Mouse (Mus musculus) liver, embryonic 15.5 days (tissue): ENCODE data around the gene Fgfr2. TPM values are rescaled to one million over a fixed set of nuclear protein-coding genes. Genes with fewer than 3 reads are reported as not detected.

ENCODE experiments used
- ATAC-seq: fragments of 200-750 bp; cut with Nextera tagmentation; 2 replicates; pipeline ENCODE4 v1.8.0; 2017; ENCODE audit warnings: moderate number of reproducible peaks, mild to moderate bottlenecking, moderate library complexity; ENCODE audit not compliant: insufficient read depth
- H3K27ac ChIP-seq: fragments of 300-500 bp; sonication (generic); replicated peaks from 2 replicates; pipeline ENCODE4 v1.5.1; 2015; ENCODE audit warnings: mild to moderate bottlenecking, inconsistent platforms
- H3K27me3 ChIP-seq: fragments of 300-500 bp; sonication (generic); 2 replicates; pipeline ENCODE4 v1.6.1; 2015; ENCODE audit warnings: mild to moderate bottlenecking, inconsistent platforms
- H3K36me3 ChIP-seq: fragments of 300-500 bp; sonication (generic); replicated peaks from 2 replicates; pipeline ENCODE4 v1.6.1; 2015; ENCODE audit warnings: moderate library complexity, mild to moderate bottlenecking, inconsistent platforms
- H3K4me1 ChIP-seq: fragments of 300-500 bp; sonication (generic); replicated peaks from 2 replicates; pipeline ENCODE4 v1.6.1; 2015; ENCODE audit warnings: inconsistent platforms
- H3K4me2 ChIP-seq: fragments of 300-500 bp; sonication (generic); 2 replicates; pipeline ENCODE4 v1.6.1; 2015; ENCODE audit warnings: moderate library complexity, mild to moderate bottlenecking, inconsistent platforms
- H3K4me3 ChIP-seq: fragments of 300-500 bp; sonication (generic); replicated peaks from 2 replicates; pipeline ENCODE4 v1.5.1; 2015; ENCODE audit warnings: mild to moderate bottlenecking, inconsistent platforms
- H3K9ac ChIP-seq: fragments of 300-500 bp; sonication (generic); 2 replicates; pipeline ENCODE4 v1.6.1; 2015; ENCODE audit warnings: moderate library complexity, mild to moderate bottlenecking, inconsistent platforms
- H3K9me3 ChIP-seq: fragments of 300-500 bp; sonication (generic); replicated peaks from 2 replicates; pipeline ENCODE4 v1.6.1; 2016; ENCODE audit warnings: inconsistent platforms
- whole genome bisulfite sequencing: fragments of 180-500 bp; shearing (Covaris S2); methylation state at CpG from one replicate; pipeline ENCODE4 v1.1.7; 2015; ENCODE audit warnings: mixed read lengths; ENCODE audit not compliant: insufficient replicate concordance; 5-methylcytosine and 5-hydroxymethylcytosine counted together
- polyA plus RNA-seq: library from polyadenylated mRNA; unstranded; fragments of >200 nt; fragmentation: Nextera tagmentation; extraction: Ambion mirVana; gene quantifications from 2 replicates; pipeline ENCODE4 v1.2.1, GENCODE M21; 2015

Gene Fgfr2
- polyA plus RNA-seq, 1 experiment from 2014 or later = 10.5 TPM

DNA sequence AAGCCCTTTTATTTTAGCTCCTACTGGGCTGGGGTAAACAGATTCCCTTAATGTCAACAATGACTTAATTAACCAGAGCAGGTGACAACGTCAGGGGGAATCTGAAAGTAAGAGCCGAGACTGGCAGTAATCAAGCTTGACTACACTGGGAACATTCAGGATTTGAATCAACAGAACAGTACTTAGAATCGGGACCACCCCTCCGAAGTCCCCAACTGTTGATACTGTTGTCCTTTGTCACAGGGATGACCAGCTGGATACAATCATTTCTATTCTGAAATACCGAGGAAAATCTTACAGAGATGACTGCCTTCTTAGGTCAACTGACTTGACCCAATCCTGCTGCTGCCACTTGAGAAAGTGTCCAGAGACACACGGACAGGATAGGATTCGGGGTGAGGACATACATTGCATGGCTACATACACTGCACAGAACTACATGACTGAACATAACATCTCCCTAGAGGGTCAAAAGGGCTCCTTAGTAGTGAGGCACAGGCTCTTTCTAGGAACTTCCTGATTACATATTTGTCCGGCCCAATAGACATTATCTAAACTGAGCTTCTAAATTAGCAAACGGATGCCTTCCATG lies 2864.3 kb downstream of the Fgfr2 start:
- H3K4me3 ChIP-seq = no peak overlapping the region
- H3K9ac ChIP-seq = no peak overlapping the region

DNA sequence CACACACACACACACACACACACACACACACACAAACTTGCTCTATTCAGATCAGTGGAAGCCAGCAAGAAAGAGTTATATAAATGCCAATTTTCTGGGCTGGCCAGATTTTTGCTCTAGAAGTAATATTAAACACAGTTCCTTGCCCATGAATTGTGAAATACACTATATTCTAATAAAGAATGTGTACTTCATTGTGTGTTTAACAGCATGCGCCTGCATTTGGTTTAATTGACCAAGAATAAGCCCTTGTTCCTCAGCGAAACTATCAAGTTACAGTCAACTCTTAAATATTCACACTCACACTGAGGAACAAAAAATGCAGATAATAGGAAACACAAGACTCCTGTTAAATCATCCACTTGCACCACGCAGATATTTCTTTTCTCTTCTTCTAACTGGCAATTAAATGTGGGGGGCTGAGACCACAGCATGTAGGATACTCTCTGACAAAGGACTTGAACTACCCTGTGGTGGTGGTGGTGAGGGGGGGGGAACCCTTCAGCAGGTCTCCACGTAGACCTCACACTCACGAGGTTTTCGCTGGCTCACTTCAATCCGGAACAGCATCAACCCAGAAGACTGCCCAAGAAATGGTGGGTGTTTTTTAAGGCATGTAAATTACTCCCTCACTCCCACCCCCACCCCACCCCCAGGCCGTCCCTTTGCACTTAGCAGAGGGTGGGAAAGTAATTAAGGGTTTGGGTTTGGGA lies 2865.0 kb downstream of the Fgfr2 start:
- H3K9me3 ChIP-seq = no peaks in the 10 kb centered on the region
- no peak overlapping the region for H3K4me2 ChIP-seq
- H3K27ac ChIP-seq = no peak overlapping the region
- no peak for ATAC-seq
- H3K4me1 ChIP-seq = no peaks in the 10 kb centered on the region
- H3K4me3 ChIP-seq = no peak overlapping the region
- no peaks in the 10 kb centered on the region for H3K36me3 ChIP-seq
- H3K9ac ChIP-seq = no peak overlapping the region
- peaks cover 19% of the 10 kb centered on the region; the same call in 1 of the 2 replicates for H3K27me3 ChIP-seq
- 30% methylated on average over 8 of the region's 8 CpGs for WGBS

More for the DNA sequence above, 2864.3 kb downstream of the Fgfr2 start:
- 31% methylated on average over 9 of the region's 9 CpGs for WGBS
- Histone ChIP-seq H3K4me2 (no peak overlapping the region), H3K27me3 (peaks cover 26% of the 10 kb centered on the region), H3K4me1 (no peaks in the 10 kb centered on the region), H3K9me3 (no peaks in the 10 kb centered on the region), H3K36me3 (no peaks in the 10 kb centered on the region), H3K27ac (no peak overlapping the region)
- ATAC-seq = no peak

- no peak overlapping the region for H3K4me2 ChIP-seq
- ATAC-seq = no peak
- H3K9me3 ChIP-seq = no peaks in the 10 kb centered on the region
- no peaks in the 10 kb centered on the region for H3K27me3 ChIP-seq
- no peak overlapping the region for H3K27ac ChIP-seq
- no peak overlapping the region for H3K4me3 ChIP-seq
- 29% methylated on average over 4 of the region's 4 CpGs for WGBS
- no peaks in the 10 kb centered on the region for H3K4me1 ChIP-seq
- H3K36me3 ChIP-seq = no peaks in the 10 kb centered on the region
- no peak overlapping the region for H3K9ac ChIP-seq
These were observed 2869.9 kb downstream of the Fgfr2 start for GRCm38 (mm10) chr7:130253264-130253663.

GRCm38 (mm10) chr7:130251936-130252523 lies 2871.1 kb downstream of the Fgfr2 start:
- Histone ChIP-seq H3K27ac (no peak overlapping the region), H3K4me1 (no peaks in the 10 kb centered on the region), H3K9me3 (no peaks in the 10 kb centered on the region), H3K4me2 (no peak overlapping the region), H3K36me3 (no peaks in the 10 kb centered on the region), H3K4me3 (no peak overlapping the region), H3K27me3 (no peaks in the 10 kb centered on the region), H3K9ac (no peak overlapping the region)
- 57% methylated on average over 3 of the region's 3 CpGs for WGBS
- ATAC-seq = no peak

GRCm38 (mm10) chr7:130250994-130251393 lies 2872.2 kb downstream of the Fgfr2 start:
- H3K4me3 ChIP-seq = no peak overlapping the region
- H3K4me2 ChIP-seq = no peak overlapping the region
- ATAC-seq = no peak
- H3K27me3 ChIP-seq = no peaks in the 10 kb centered on the region
- H3K4me1 ChIP-seq = no peaks in the 10 kb centered on the region
- 66% methylated on average over 4 of the region's 4 CpGs for WGBS
- H3K9me3 ChIP-seq = no peaks in the 10 kb centered on the region
- H3K36me3 ChIP-seq = no peaks in the 10 kb centered on the region
- H3K9ac ChIP-seq = no peak overlapping the region
- no peak overlapping the region for H3K27ac ChIP-seq

DNA sequence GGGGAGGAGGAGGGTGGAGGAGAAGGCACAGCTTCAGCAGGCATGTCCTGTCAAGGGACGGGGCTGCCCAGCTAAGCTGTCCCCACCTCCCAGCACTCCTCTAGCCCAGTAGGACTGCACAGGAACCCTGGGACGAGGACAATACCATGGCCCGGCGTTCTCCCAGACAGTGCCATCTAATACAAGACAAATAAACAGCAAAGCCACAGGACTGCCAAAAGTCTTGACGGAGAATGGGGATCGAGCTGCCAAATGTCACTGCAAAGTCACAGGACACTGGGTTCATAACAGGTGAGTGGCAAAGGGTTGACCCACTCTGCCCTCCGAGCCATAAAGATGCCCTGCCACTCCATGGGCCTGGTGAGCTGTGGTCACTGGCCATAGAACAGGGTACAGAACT lies 2874.7 kb downstream of the Fgfr2 start:
- no peak overlapping the region for H3K9ac ChIP-seq
- WGBS = 50% methylated on average over 7 of the region's 7 CpGs
- no peaks in the 10 kb centered on the region for H3K27me3 ChIP-seq
- no peaks in the 10 kb centered on the region for H3K36me3 ChIP-seq
- H3K27ac ChIP-seq = no peak overlapping the region
- ATAC-seq = no peak
- no peak overlapping the region for H3K4me2 ChIP-seq
- no peaks in the 10 kb centered on the region for H3K9me3 ChIP-seq
- peaks cover 5% of the 10 kb centered on the region; the same call in 1 of the 2 replicates for H3K4me1 ChIP-seq
- no peak overlapping the region for H3K4me3 ChIP-seq

- WGBS = 57% methylated on average over 10 of the region's 10 CpGs
- Histone ChIP-seq H3K4me1 (peaks cover 5% of the 10 kb centered on the region; the same call in 1 of the 2 replicates), H3K9me3 (no peaks in the 10 kb centered on the region), H3K9ac (no peak overlapping the region), H3K27me3 (no peaks in the 10 kb centered on the region), H3K27ac (no peak overlapping the region), H3K4me3 (no peak overlapping the region), H3K4me2 (no peak overlapping the region), H3K36me3 (no peaks in the 10 kb centered on the region)
- no peak for ATAC-seq
These were observed 2875.3 kb downstream of the Fgfr2 start for GRCm38 (mm10) chr7:130247831-130248230.

DNA sequence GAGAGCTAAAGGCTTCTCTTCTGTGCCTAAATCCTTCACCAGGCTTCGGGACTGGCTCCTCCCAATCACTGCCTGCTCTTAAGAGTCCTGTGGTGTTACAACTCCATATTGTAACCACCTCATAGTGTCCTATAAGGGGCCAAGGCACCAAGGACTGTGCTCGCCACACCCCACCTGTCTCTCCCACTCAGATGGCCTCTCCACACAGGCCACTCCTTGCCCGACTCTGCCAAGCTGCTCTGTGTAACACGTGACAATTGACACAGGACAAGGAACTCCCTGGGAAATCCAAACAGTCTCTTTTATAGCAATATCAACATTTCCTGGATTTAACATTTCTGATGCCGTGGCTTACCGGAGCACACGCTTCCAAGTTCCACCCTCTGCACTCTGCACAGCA lies 2876.7 kb downstream of the Fgfr2 start:
- Histone ChIP-seq H3K9me3 (no peaks in the 10 kb centered on the region), H3K36me3 (no peaks in the 10 kb centered on the region), H3K4me3 (no peak overlapping the region), H3K27ac (no peak overlapping the region), H3K4me1 (peaks cover 5% of the 10 kb centered on the region; the same call in 1 of the 2 replicates), H3K9ac (no peak overlapping the region), H3K4me2 (no peak overlapping the region), H3K27me3 (no peaks in the 10 kb centered on the region)
- WGBS = 69% methylated on average over 7 of the region's 7 CpGs
- ATAC-seq = no peak

GRCm38 (mm10) chr7:130244545-130244944 lies 2878.6 kb downstream of the Fgfr2 start:
- no peaks in the 10 kb centered on the region for H3K9me3 ChIP-seq
- no peak overlapping the region for H3K27ac ChIP-seq
- WGBS = 54% methylated on average over 7 of the region's 7 CpGs
- H3K27me3 ChIP-seq = no peaks in the 10 kb centered on the region
- H3K36me3 ChIP-seq = no peaks in the 10 kb centered on the region
- H3K4me3 ChIP-seq = no peak overlapping the region
- peaks cover 5% of the 10 kb centered on the region; the same call in 1 of the 2 replicates for H3K4me1 ChIP-seq
- ATAC-seq = no peak
- H3K9ac ChIP-seq = no peak overlapping the region
- no peak overlapping the region for H3K4me2 ChIP-seq

DNA sequence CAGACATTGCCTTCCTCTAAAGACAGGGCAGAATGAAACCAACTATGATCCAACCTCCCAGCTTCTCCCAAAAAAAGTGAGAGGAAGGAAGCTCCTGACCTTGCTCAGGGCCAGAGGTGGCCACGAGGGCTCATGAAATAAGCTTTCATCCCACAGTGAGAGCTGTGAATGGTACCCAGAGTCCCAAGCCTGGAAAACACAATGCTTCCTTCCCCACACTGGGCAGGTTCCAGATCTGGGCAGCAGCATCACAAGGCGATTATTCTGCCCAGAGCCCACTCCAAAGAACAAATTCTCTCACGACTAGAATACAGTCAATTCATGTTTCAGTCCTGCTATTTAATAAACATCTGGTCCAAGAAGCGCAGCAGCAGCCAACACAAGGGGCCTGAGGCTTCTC lies 2879.3 kb downstream of the Fgfr2 start:
- Histone ChIP-seq H3K4me1 (peaks cover 5% of the 10 kb centered on the region; the same call in 1 of the 2 replicates), H3K4me2 (no peak overlapping the region), H3K27ac (no peak overlapping the region), H3K27me3 (no peaks in the 10 kb centered on the region), H3K9me3 (no peaks in the 10 kb centered on the region), H3K4me3 (no peak overlapping the region), H3K9ac (no peak overlapping the region), H3K36me3 (no peaks in the 10 kb centered on the region)
- ATAC-seq = no peak
- WGBS = 51% methylated on average over 4 of the region's 4 CpGs

- Histone ChIP-seq H3K9ac (no peak overlapping the region), H3K4me1 (peaks cover 5% of the 10 kb centered on the region; the same call in 1 of the 2 replicates), H3K4me3 (no peak overlapping the region), H3K4me2 (no peak overlapping the region), H3K9me3 (no peaks in the 10 kb centered on the region), H3K27me3 (no peaks in the 10 kb centered on the region), H3K27ac (no peak overlapping the region), H3K36me3 (no peaks in the 10 kb centered on the region)
- no peak for ATAC-seq
- 68% methylated on average over 9 of the region's 9 CpGs for WGBS
These were observed 2883.0 kb downstream of the Fgfr2 start for GRCm38 (mm10) chr7:130240191-130240590.
